Mouse (Mus musculus): ENCODE results near the gene Gm28047.

- TF ChIP-seq CTCF (IDR thresholded peaks at IDR 0.05; ENCODE audit: control insufficient read depth, insufficient read depth, low read length) (no peak), POLR2A (IDR thresholded peaks at IDR 0.05; ENCODE audit: borderline replicate concordance, control insufficient read depth, low read depth, low read length) (no peak)
Observed at GRCm38 (mm10) chr15:102507561-102507960, 117.3 kb downstream of the Gm28047 start.
